Mouse (Mus musculus) heart, embryonic 10.5 days (tissue): Measurements from ENCODE around the gene C1ql3. TPM values are rescaled to one million over a fixed set of nuclear protein-coding genes. Genes with fewer than 3 reads are reported as not detected.

Experiments
- DNase-seq: peaks from one replicate; pipeline ENCODE4 v3.0.0-alpha.2; 2017; ENCODE audit warnings: low spot score
- H3K27ac ChIP-seq: fragments of 300-500 bp; sonication (generic); 2 replicates; pipeline ENCODE4 v1.5.1; 2016; ENCODE audit warnings: mild to moderate bottlenecking
- H3K27me3 ChIP-seq: fragments of 300-500 bp; sonication (generic); 2 replicates; pipeline ENCODE4 v1.6.1; 2016; ENCODE audit warnings: mild to moderate bottlenecking; ENCODE audit not compliant: poor library complexity, insufficient read depth, severe bottlenecking
- H3K36me3 ChIP-seq: fragments of 300-500 bp; sonication (generic); 2 replicates; pipeline ENCODE4 v1.6.1; 2016; ENCODE audit warnings: mild to moderate bottlenecking, moderate library complexity
- H3K4me1 ChIP-seq: fragments of 300-500 bp; sonication (generic); 2 replicates; pipeline ENCODE4 v1.6.1; 2016; ENCODE audit warnings: mild to moderate bottlenecking
- H3K4me3 ChIP-seq: fragments of 300-500 bp; sonication (generic); 2 replicates; pipeline ENCODE4 v1.5.1; 2016; ENCODE audit warnings: mild to moderate bottlenecking, moderate library complexity
- H3K9me3 ChIP-seq: fragments of 300-500 bp; sonication (generic); 2 replicates; pipeline ENCODE4 v1.6.1; 2016; ENCODE audit warnings: mild to moderate bottlenecking, moderate library complexity
- WGBS: fragments of 180-500 bp; shearing (Covaris S2); methylation state at CpG from one replicate; pipeline ENCODE4 v1.1.7; 2016; 5-methylcytosine and 5-hydroxymethylcytosine counted together
- polyA plus RNA-seq: library from polyadenylated mRNA; unstranded; fragments of >200 nt; fragmentation: Nextera tagmentation; extraction: Ambion mirVana; gene quantifications from 2 replicates; pipeline ENCODE4 v1.2.1, GENCODE M21; 2016

Gene C1ql3
- polyA plus RNA-seq = 0.38 and 0.73 TPM in 2 replicates

DNA sequence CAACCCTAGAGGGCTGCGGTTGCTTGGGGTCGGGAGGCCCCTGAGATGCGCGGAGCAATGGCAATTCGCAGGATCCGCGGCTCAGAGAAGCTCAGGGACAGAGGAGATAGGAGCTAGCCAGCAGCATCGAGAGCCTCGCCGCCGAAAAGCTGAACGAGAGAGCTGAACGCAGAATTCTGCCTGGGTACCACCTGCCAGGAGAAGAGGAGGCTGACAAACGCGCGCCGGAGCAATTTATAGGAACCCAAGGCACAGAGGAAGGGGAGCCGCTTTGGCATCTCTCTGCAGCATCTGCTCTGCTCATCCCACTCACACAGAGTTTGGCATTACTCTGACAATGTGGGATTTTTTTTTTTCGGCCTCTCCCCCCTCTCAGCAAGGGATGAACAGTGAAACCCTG is at the start of gene C1ql3:
Gene C1ql3, minus strand, starts transcription at position 335 of the 400 bp plus-strand sequence.
- Histone ChIP-seq H3K4me1 (peaks cover 26% of the 10 kb centered on the region), H3K9me3 (no peaks in the 10 kb centered on the region), H3K27ac (peak within 1 kb of the TSS; percentile 67; the same call in 1 of the 2 replicates), H3K4me3 (peak within 1 kb of the TSS; percentile 71), H3K36me3 (no peaks in the 10 kb centered on the region), H3K27me3 (peaks cover 57% of the 10 kb centered on the region)
- DNase-seq = no peak
- under 1% methylated on average over 19 of the region's 19 CpGs for WGBS

DNA sequence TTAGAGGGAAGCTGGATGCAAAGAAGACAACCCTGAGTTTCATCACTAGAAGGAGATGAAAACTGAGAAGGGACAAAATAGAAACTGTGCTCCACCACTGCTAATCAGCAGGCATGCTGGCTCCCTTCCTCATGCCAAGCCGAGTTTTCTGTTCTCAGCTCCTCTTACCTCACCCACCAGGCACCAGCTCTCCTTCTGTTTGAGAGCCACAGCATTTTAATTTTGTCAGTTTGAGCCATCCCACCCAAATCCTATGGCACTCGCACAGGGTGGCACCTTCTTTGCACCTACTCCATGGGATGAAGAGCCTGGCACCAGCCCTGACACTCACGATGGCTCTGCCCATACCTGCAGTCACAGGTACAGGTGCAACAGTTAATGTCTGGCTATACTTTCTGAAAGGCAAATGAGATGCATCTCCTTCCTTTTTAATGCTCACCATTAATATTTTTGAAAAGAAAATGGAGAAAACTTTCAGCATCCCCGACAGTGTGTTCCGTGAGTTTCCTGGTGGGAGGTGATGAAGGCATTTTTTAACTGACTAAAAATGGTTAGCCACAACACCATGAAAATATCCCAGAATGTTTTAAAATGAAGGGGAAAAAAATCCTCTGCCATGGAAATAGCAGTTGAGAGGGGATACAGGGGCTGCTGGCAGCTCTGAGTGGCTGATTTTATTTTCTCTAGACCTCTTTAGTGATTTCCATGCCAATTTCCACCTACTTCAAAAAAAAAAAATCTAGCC is 49.0 kb upstream of the C1ql3 start:
- Histone ChIP-seq H3K27me3 (no peaks in the 10 kb centered on the region), H3K9me3 (no peaks in the 10 kb centered on the region), H3K4me3 (no peak overlapping the region), H3K36me3 (no peaks in the 10 kb centered on the region), H3K27ac (no peak overlapping the region), H3K4me1 (no peaks in the 10 kb centered on the region)
- 87% methylated on average over 5 of the region's 5 CpGs for WGBS
- no peak for DNase-seq

- no peaks in the 10 kb centered on the region for H3K9me3 ChIP-seq
- H3K4me3 ChIP-seq = no peak overlapping the region
- H3K27me3 ChIP-seq = no peaks in the 10 kb centered on the region
- DNase-seq = no peak
- no peaks in the 10 kb centered on the region for H3K4me1 ChIP-seq
- no peaks in the 10 kb centered on the region for H3K36me3 ChIP-seq
- 80% methylated on average over 6 of the region's 6 CpGs for WGBS
- no peak overlapping the region for H3K27ac ChIP-seq
Measured at GRCm38 (mm10) chr2:13048649-13049048, 37.0 kb upstream of the C1ql3 start.

- DNase-seq = no peak
- WGBS = 76% methylated on average over 4 of the region's 4 CpGs
- Histone ChIP-seq H3K27ac (no peak overlapping the region), H3K36me3 (no peaks in the 10 kb centered on the region), H3K9me3 (no peaks in the 10 kb centered on the region), H3K4me3 (no peak overlapping the region), H3K4me1 (no peaks in the 10 kb centered on the region), H3K27me3 (no peaks in the 10 kb centered on the region)
Measured at GRCm38 (mm10) chr2:13044555-13044954, 32.9 kb upstream of the C1ql3 start.

DNA sequence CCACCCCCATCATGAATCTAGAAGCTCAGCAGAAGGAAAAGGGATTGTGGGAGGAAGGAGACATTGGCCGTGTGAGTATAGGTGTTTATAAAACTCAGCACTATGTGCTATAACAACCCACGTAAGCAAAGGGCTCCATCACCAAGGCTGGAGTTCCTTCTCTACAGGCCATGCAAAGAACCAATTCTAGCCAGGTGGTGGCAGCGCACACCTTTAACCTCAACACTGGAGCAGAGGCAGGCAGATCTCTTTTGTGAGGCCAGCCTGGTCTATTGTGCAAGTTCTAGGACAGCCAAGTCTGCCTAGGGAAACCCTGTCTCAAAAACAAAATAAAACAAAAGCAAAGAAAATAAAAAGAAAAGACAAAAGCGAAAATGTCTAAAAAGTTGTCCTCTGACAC is 28.2 kb upstream of the C1ql3 start:
- H3K27ac ChIP-seq = no peak overlapping the region

GRCm38 (mm10) chr2:13038772-13039171 is 27.2 kb upstream of the C1ql3 start:
- H3K9me3 ChIP-seq = no peaks in the 10 kb centered on the region
- no peak overlapping the region for H3K4me3 ChIP-seq
- H3K4me1 ChIP-seq = no peaks in the 10 kb centered on the region
- no peaks in the 10 kb centered on the region for H3K27me3 ChIP-seq
- no peaks in the 10 kb centered on the region for H3K36me3 ChIP-seq
- DNase-seq = no peak
- WGBS = 65% methylated on average over 3 of the region's 3 CpGs
- H3K27ac ChIP-seq = no peak overlapping the region

More for the DNA sequence above, 28.2 kb upstream of the C1ql3 start:
- no peak overlapping the region for H3K4me3 ChIP-seq
- H3K27me3 ChIP-seq = no peaks in the 10 kb centered on the region
- WGBS = 85% methylated on average over 4 of the region's 4 CpGs
- H3K36me3 ChIP-seq = no peaks in the 10 kb centered on the region
- no peak for DNase-seq
- H3K9me3 ChIP-seq = no peaks in the 10 kb centered on the region
- no peaks in the 10 kb centered on the region for H3K4me1 ChIP-seq

DNA sequence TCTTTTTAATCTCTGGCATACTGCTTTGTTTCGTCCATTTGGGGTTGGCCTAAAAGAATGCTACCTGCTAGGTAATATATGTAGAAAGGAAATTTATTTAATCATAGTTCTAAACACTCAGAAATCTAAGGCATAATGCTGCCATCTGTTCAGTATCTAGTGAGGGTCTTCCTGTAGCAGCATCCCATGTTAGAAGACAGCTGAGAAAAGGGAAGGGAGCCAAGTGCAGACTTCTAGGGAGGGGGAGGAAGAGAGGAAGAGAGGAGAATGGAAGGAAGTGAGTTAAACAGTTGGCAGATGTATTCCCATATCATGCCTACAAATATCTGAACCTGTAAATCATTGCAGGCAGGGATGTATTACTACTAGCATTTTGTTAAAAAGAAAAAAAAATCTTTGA is 7.3 kb upstream of the C1ql3 start:
- Histone ChIP-seq H3K9me3 (no peaks in the 10 kb centered on the region), H3K4me1 (no peaks in the 10 kb centered on the region), H3K27ac (no peak overlapping the region), H3K27me3 (peaks cover 7% of the 10 kb centered on the region), H3K4me3 (no peak overlapping the region), H3K36me3 (no peaks in the 10 kb centered on the region)
- WGBS = 65% methylated on average over 1 of the region's 1 CpGs
- DNase-seq = no peak

DNA sequence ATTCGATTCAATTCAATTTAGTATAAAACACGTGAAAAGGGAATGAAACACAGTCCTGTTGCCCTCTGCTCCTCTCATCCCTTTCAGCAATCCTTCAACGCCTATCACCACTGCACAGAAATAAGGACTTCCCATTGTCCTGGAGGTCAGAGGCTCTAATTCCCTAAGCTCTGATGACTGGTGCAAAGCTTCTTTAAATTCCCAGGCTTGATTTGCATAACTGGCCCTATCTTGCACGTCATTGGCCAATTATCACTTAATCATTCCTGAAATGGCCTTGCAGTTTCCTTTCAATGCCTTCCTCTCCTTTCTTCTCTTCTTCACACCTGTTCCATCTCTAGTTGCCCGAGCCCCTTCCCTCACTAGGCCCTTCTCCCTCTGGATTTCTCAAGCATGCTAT is 6.8 kb upstream of the C1ql3 start:
- DNase-seq = no peak
- Histone ChIP-seq H3K36me3 (no peaks in the 10 kb centered on the region), H3K27ac (no peak overlapping the region), H3K27me3 (peaks cover 11% of the 10 kb centered on the region), H3K4me3 (no peak overlapping the region), H3K4me1 (no peaks in the 10 kb centered on the region), H3K9me3 (no peaks in the 10 kb centered on the region)
- WGBS = 42% methylated on average over 5 of the region's 5 CpGs

DNA sequence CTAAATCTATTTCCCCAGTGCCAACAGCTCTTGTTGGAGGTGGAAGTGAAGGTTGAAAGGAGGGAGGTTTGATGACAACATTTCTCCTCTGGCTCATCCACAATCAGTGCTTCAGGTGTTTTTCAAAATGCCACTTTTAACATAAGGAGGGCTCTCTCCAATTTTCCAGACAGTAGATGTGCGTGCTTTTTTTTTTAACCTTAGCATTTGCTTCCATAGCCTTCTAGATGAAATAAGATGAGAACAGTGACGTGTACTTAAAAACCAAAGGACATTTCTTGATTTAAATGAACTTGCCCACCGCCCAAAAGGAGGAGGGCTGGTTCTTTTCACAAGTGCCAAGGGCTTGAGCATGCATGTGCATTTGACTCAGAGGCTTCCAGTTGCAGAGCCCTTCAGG is 367 bp upstream of the C1ql3 start:
- Histone ChIP-seq H3K4me3 (no peak overlapping the region; the same call in 1 of the 2 replicates), H3K27me3 (peaks cover 57% of the 10 kb centered on the region), H3K27ac (no peak overlapping the region), H3K36me3 (no peaks in the 10 kb centered on the region), H3K9me3 (no peaks in the 10 kb centered on the region), H3K4me1 (peaks cover 26% of the 10 kb centered on the region)
- DNase-seq = no peak
- WGBS = 25% methylated on average over 3 of the region's 3 CpGs

DNA sequence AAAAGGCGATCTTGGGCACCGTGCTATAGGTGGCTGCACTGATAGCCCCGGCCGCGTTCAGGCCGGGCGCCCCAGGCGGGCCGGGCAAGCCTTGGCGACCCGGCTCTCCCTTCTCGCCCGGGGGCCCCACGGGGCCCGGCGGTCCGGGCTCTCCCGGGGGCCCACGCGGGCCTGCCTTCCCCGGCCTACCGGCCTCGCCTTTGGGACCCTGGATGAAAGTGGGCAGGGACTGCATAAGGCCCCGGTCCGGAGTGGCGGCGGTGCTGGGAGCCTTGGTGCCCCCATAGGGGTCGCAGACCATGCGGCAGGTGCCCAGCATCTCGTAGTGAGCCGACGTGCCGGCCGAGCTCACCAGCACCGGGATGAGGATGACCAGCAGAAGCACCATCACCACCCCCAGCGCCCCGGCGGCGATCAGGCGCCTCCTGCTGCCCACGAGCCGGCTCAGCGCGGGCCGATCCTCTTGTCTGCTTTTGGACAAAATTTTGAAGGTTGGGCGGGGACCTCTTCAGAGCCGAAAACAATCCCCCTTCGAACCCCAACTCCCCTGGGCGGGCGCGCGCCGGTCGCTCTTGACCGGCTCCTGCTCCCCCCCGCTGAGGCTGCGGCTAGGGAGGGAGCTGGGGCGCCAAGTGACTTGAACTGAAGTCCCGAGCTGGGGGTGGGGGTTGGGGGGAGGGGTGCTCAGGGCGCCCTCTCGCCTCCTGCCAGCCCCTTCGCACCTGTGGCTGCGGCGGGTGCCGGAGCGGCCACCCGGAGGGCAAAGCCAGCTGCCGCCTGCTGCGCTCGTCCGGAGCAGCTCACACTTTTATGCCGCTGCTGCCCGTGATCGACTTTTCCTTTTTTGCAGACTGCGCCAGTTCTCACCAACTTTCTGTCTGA is 905 bp downstream of the C1ql3 start:
- peaks cover 26% of the 10 kb centered on the region for H3K4me1 ChIP-seq
- no peaks in the 10 kb centered on the region for H3K9me3 ChIP-seq
- WGBS = 1% methylated on average over 71 of the region's 75 CpGs
- DNase-seq = peak; percentile 79
- no peaks in the 10 kb centered on the region for H3K36me3 ChIP-seq
- peaks cover 57% of the 10 kb centered on the region for H3K27me3 ChIP-seq
- H3K27ac ChIP-seq = peak overlapping the region; percentile 67
- peak overlapping the region; percentile 71 for H3K4me3 ChIP-seq

DNA sequence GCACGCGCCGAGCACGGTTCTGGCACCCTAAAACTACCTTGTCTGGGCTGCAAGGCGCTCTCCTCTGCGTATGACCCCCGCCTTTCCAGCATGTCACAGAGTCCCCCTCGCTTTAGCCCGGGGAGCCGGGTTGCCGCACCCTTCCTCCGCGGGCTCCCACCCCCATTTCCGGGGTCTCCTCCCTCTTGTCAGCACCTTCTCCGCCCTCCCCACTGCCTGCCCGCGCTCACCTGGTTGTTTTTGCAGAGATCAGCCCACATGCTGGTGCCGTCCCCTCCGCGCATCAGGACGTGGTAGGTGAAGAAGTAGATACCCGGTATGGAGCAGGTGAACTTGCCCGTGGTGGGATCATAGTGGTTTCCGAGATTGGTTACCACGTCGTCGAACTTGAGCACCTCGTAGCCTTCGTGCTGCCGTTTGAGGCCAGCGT is 1.6 kb downstream of the C1ql3 start:
- DNase-seq = peak; percentile 74
- Histone ChIP-seq H3K36me3 (no peaks in the 10 kb centered on the region), H3K9me3 (no peaks in the 10 kb centered on the region), H3K4me3 (peak overlapping the region; percentile 71), H3K4me1 (peaks cover 26% of the 10 kb centered on the region), H3K27me3 (peaks cover 57% of the 10 kb centered on the region), H3K27ac (peak overlapping the region; percentile 67; the same call in 1 of the 2 replicates)
- WGBS = 1% methylated on average over 31 of the region's 31 CpGs

DNA sequence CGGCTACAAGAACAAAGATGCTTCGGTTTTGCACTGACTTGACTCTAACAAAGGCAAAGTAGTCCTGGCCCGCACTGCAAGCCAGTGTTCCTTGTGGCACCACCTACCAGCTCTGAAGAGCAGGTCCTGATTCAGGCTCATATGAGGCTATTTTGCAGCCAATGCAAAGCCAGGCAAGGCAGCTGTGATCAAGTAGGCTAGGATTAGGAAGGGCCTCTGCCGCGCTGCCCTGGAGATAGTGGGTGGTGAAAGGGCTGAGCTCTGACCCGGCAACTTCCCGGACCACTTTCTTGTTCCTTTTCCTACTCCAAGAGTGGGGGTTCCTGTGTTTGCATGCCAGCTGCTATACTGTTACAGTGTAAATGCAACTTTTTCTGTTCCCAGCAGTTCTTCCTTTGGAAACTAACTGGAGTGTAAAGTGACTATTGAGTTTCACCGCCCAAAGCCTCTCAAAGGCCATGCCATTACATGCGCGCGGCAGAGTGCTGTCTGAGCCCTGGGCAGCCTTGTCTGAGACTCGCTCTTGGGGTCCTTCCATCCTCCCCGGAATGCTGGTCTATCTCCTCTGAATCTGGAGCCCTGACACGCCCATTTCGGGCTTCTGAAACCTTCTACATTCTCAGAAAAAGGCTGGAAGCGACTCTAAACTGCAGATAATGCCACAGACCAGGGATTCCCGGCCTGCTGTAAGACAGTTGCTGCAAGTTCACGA is 2.2 kb downstream of the C1ql3 start:
- Histone ChIP-seq H3K27ac (peak overlapping the region; percentile 67; the same call in 1 of the 2 replicates), H3K27me3 (peaks cover 56% of the 10 kb centered on the region), H3K36me3 (no peaks in the 10 kb centered on the region), H3K4me3 (peak overlapping the region; percentile 71), H3K4me1 (peaks cover 26% of the 10 kb centered on the region), H3K9me3 (no peaks in the 10 kb centered on the region)
- 5% methylated on average over 18 of the region's 18 CpGs for WGBS
- peak; percentile 76 for DNase-seq
